Mouse (Mus musculus): ENCODE data around the gene Klhdc7b.

Klhdc7b gene

GRCm38 (mm10) chr15:89384617-89385016 is at the start of gene Klhdc7b:
Klhdc7b (plus strand) TSS chr15:89384917.
- DNase-seq, result no peak

- no peak for DNase-seq
These were observed 48.3 kb upstream of the Klhdc7b start for GRCm38 (mm10) chr15:89336422-89336821.

- no peak for DNase-seq
These were observed 45.0 kb upstream of the Klhdc7b start for GRCm38 (mm10) chr15:89339696-89340095.

DNA sequence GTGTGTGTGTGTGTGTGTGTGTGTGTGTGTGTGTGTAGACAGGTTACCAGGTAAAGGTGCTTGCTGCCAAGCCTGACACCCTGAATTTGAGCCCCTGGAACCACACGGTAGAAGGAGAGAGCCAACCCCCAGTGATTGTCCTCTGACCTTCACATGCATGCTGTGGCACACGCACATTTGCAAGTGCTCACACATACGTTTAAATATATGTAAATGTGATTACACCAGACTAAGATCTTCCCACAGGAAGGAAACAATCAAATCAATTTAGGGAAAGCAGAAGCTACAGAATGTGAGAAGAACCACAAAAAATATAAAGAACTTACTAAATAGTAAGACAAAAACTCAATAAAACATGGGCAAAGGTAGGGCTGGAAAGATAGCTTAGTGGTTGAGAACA is 44.6 kb upstream of the Klhdc7b start:
- DNase-seq, result no peak

DNA sequence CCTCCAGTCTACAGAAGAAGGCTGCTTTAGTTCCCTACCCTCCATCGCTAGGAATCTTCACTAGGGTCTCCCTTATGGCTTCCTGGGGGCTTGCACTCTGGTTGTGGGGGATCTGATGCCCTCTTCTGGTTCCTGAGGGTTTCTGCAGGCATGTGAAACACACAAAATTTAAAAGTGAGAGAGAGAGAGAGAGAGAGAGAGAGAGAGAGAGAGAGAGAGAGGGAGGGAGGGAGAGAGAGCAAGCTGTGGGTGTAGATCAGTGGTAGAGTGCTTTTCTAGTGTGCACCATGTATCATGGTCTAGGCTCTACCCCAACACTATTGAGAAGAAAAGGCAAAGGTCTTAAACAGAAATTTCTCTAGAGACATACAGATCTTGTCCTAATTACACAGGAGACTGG is 43.0 kb upstream of the Klhdc7b start:
- DNase-seq, result no peak

- no peak for DNase-seq
These were observed 41.4 kb upstream of the Klhdc7b start for GRCm38 (mm10) chr15:89343325-89343724.

- no peak for DNase-seq
These were observed 34.3 kb upstream of the Klhdc7b start for GRCm38 (mm10) chr15:89350447-89350846.

- no peak for DNase-seq
These were observed 33.4 kb upstream of the Klhdc7b start for GRCm38 (mm10) chr15:89351302-89351701.

- DNase-seq, result no peak
These were observed 32.7 kb upstream of the Klhdc7b start for GRCm38 (mm10) chr15:89352054-89352453.

DNA sequence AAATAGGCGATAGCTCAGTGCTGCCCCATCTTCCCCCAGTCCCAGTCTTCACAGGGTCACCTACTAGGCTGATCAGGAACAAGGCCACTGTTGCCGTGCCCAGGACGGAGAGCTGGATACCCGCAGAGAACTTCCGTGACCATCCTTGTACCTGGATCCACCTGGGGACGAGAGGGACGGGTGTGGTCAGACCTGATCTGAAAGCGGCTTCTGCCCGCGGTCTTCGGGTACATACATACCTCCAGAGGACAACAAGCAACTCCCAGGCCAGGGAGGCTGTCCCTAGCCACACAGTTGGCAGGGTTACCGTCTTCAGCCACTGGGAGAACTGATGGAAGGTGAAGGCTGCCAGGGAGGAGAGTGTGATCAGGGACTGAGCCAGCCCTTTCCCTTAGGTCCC is 31.9 kb upstream of the Klhdc7b start:
- DNase-seq, result no peak

- no peak for DNase-seq
These were observed 30.9 kb upstream of the Klhdc7b start for GRCm38 (mm10) chr15:89353837-89354236.

DNA sequence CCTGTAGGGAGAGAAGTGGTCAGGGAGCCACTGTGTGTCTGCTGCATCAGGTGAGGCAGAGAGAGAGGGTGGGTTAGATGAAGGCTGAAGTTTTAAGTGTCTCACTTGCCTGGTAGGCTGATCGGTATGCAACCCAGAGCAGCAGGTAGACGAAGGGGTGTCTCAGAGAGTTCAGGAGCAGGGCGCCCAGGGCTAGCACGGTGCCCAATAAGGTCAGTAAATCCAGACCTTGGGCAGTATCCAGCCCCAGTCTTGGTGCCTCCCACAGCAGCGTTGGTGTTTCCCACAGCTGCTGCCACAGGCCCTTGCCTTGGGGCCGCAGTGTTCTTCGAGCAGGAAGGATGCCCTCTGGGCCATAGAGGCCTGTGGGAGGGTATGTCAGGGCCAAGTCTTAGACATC is 30.3 kb upstream of the Klhdc7b start:
- no peak for DNase-seq

DNA sequence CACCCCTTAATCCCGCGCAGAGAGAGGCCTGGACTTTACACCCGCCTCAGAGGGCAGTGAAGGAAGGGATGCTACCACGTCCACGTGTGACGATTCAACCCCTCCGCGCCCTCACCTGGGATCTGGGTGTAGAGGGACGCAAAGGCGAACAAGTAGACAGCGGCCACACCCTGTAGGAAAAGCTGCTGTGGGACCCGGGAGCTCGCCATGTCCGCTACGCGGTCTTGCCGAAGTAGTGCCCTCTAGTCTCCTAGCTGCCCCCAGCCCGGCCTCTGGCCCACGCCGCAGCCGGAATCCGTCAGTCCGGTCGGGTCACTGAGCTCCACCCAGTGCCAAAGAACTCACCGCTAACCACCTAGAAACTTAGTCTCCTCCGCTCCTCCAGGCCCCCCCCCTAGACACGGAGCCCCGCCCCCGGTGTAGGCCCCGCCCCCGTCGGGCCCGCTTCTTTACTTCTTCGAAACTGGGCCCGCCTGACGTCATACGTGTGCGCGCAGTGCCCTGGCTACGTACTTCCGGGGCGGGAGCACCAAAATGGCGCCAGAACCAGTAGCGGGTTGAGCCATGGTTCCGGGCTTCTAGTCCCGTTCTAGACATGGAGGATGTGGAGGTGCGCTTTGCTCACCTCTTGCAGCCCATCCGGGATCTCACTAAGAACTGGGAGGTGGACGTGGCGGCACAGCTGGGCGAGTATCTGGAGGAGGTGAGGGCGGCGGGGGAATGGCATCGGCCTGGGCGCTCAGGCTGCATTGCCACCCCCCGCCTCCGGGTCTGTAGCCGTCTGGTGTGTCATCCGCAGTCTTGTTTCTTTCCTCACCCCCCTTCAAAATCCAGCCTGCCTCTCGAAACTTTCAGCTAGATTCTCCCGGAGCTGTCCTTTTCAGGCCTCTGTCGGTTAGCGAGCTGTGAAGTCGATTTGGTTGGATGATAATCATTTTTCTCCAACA is 29.2 kb upstream of the Klhdc7b start, which contains the start of the genes Lmf2 and Ncaph2:
Lmf2 (minus strand) TSS at position 419 of the 947 bp plus-strand sequence.
Ncaph2 (plus strand) TSS at position 479 of the 947 bp plus-strand sequence.
- peak; percentile 97 for DNase-seq

DNA sequence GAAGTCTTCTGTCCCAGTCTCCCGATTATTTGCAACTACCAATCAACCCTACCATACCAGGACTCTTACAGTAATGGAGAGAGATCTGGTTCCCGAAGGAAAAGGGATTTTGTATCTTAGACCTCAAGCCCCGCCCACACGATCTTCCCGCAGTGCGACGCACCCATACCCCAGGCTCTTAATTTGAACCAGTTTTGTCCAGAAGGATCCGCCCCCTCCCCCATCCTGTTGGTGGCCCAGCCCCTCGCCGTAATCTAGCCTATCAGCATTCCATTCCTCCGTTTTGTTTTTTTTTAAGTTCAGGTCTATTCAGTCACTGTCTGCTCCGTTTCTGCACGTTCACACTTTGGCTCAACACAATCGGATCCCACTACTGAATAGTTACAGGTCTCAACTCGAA is 28.3 kb upstream of the Klhdc7b start:
- DNase-seq, result peak; percentile 72

DNA sequence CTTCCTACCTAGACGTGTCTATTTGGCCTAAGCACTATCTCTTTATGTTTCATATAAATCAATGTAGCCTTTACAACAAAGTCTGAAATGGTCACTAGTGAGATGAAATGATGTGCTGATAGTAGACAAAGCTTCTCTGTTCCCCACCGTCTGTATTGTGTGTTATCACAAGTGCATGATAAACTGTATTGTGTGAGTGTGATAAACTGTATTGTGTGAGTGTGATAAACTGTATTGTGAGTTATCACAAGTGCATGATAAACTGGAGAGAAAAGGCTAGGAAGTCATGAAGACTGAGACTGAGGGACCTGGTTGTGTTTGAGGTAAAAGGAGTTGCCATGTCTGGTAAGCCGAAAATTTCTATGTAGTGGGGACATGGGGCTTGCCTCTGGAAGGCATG is 25.9 kb upstream of the Klhdc7b start:
- no peak for DNase-seq

- peak; percentile 47 for DNase-seq
These were observed 21.7 kb upstream of the Klhdc7b start for GRCm38 (mm10) chr15:89363051-89363450.

- DNase-seq, result no peak
These were observed 19.6 kb upstream of the Klhdc7b start for GRCm38 (mm10) chr15:89365141-89365551.

DNA sequence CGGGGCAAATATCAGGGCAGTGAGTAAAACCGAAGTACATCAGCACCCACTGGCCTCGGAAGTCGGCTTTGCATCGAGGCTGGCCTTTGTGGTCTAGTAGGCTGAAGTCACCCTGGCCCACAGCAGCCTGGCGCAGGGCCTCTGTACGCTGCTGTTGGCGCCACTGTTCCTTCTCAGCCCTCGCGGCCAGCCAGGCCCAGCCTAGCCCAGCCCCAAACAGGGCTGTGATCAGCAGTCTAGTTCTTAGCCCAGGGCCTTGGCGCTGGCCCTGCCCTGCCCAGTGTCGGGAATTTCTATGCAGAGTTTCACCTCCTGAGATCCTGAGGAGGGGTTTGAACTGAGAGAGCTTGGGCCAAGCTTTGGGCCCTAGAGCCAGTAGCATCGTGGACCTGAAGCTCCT is 12.6 kb upstream of the Klhdc7b start:
- DNase-seq, result no peak

DNA sequence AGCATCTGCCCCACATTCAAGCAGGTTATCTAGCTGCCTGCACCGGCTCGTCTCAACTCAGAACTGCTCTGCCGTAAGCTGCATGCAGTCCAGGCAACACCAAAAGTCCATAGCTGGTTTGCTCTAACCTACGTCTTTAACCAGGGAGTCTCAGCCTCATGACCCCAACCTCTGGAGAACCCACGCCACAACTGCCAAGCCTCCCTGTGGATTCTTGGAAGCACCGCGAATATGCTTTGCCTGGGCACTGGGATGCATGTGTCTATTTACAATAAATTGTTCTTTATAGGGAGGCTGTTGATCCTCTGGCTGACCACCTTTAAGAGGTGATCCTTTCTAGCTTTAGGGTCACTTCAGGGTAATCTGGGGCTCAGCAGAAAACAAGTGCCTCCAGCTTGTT is 12.2 kb upstream of the Klhdc7b start:
- no peak for DNase-seq

- peak; percentile 91 for DNase-seq
These were observed 11.5 kb upstream of the Klhdc7b start for GRCm38 (mm10) chr15:89373027-89373761.

DNA sequence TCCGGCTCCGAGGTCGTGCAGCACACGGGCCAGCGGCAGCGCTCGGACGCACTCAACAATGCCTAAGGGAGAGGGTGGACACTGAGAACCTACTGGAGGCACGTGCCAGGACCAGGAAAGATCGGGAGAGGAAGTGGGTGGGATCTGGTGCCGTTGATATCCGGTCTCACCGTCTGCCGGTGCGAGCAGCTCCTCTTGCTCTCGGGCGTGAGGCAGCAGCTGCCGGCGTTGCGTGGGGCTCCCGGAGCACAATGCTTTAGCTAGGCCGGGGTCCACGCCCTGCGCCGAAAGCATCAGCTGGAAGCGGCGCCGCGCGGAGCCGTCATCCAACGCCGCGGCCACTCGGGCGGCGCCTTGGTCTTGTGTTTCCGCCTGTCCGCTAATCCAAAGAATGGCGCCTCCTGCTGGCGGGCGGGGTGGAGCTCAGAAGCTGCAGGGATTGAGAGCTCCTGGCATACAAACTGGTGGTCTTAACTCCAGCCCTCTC is 10.9 kb upstream of the Klhdc7b start, which contains the start of gene Sco2:
Sco2 (minus strand) TSS at position 85 of the 487 bp plus-strand sequence.
- peak; percentile 97 for DNase-seq

DNA sequence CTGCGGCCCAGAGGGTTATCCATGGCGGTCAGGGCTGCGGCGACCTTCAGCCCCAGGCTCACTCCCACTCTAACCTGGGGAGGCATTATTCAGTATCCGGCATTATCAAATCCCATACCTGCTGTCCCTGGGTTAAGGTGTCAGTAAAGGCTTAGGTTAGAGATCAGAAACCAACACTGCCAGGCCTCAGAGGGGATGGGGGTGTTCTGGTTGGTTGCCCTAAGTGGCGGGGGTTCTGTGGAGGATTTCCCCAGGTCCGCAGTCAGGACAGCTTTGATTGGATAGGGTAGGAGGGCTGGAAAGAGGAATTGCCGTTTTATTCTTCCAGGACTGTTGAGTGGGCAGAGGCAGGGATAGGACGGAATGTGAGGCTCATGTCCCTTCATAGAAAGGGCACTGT is 10.4 kb upstream of the Klhdc7b start:
- DNase-seq, result no peak

DNA sequence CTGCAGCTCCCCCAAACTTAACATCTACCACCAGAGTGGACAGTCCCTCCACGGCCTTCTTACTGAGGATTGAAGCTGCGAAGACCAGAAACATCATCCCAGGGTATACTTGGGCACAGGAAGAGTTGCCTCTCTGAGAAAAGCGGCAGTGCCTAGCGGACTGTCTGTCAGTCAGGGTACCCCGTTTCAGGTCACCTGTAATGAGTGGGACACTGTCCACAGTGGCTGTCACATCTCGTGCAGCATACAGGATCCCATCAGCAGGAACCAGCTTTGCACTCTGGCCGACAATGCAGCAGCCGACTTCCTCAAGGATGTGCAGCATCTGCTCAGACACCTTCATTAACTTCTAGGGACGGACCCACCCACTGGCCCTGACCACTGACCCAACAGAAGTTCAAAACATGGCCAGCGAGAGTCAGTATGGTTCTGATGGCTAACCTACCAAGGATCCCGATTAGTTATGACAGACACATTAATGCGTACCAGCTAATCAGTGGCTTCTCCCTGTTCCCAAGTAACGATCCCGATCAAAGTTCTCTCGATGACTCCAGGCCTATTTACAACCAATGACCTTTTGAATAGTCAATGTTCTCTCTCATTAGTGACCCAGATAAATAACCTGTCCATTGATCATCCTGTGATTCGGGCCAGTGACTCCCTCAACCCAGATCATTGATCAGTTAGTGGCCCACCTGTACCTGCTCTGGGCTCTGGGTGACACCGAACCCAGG is 9.7 kb upstream of the Klhdc7b start:
- DNase-seq, result no peak

Data from lung, postnatal 14 days (tissue).